Mouse (Mus musculus): Measurements from ENCODE around the gene Hivep3. TPM values are rescaled to one million over a fixed set of nuclear protein-coding genes. Genes with fewer than 3 reads are reported as not detected.

Gene Hivep3
- polyA plus RNA-seq, 1 experiment: 23.1 TPM

GRCm38 (mm10) chr4:119991758-119992157, 258.2 kb downstream of the Hivep3 start:
- DNase-seq: no peak
- 60% methylated on average over 4 of the region's 4 CpGs for WGBS
- H3K4me1 ChIP-seq (ENCODE audit: control insufficient read depth, insufficient read depth, low read length): no peaks in the 10 kb centered on the region
- TF ChIP-seq CTCF (IDR thresholded peaks at IDR 0.05; ENCODE audit: insufficient read depth, low read length) (no peak), POLR2A (IDR thresholded peaks at IDR 0.05; ENCODE audit: borderline replicate concordance, extremely low read depth, low read depth, low read length) (no peak)
- no peak overlapping the region for H3K4me3 ChIP-seq (replicated peaks; ENCODE audit: extremely low read depth, low read depth, low read length)

- TF ChIP-seq CTCF (IDR thresholded peaks at IDR 0.05; ENCODE audit: insufficient read depth, low read length) (no peak), POLR2A (IDR thresholded peaks at IDR 0.05; ENCODE audit: borderline replicate concordance, extremely low read depth, low read depth, low read length) (no peak)
- Histone ChIP-seq H3K4me3 (replicated peaks; ENCODE audit: extremely low read depth, low read depth, low read length) (no peak overlapping the region), H3K4me1 (ENCODE audit: control insufficient read depth, insufficient read depth, low read length) (no peaks in the 10 kb centered on the region)
- WGBS: 96% methylated on average over 1 of the region's 1 CpGs
- no peak for DNase-seq
Observed at GRCm38 (mm10) chr4:119996377-119996776, 262.8 kb downstream of the Hivep3 start.

GRCm38 (mm10) chr4:119997351-119997750, 263.8 kb downstream of the Hivep3 start:
- TF ChIP-seq CTCF (IDR thresholded peaks at IDR 0.05; ENCODE audit: insufficient read depth, low read length): no peak
- no peak for TF ChIP-seq POLR2A (IDR thresholded peaks at IDR 0.05; ENCODE audit: borderline replicate concordance, extremely low read depth, low read depth, low read length)
- Histone ChIP-seq H3K4me3 (replicated peaks; ENCODE audit: extremely low read depth, low read depth, low read length) (no peak overlapping the region), H3K4me1 (ENCODE audit: control insufficient read depth, insufficient read depth, low read length) (no peaks in the 10 kb centered on the region)
- 91% methylated on average over 7 of the region's 7 CpGs for WGBS
- DNase-seq: no peak

GRCm38 (mm10) chr4:119998911-119999310, 265.3 kb downstream of the Hivep3 start:
- Histone ChIP-seq H3K4me1 (ENCODE audit: control insufficient read depth, insufficient read depth, low read length) (no peaks in the 10 kb centered on the region), H3K4me3 (replicated peaks; ENCODE audit: extremely low read depth, low read depth, low read length) (no peak overlapping the region)
- 64% methylated on average over 5 of the region's 5 CpGs for WGBS
- TF ChIP-seq CTCF (IDR thresholded peaks at IDR 0.05; ENCODE audit: insufficient read depth, low read length): no peak
- DNase-seq: no peak

- 79% methylated on average over 7 of the region's 7 CpGs for WGBS
- TF ChIP-seq POLR2A (IDR thresholded peaks at IDR 0.05; ENCODE audit: borderline replicate concordance, extremely low read depth, low read depth, low read length): no peak
- TF ChIP-seq CTCF (IDR thresholded peaks at IDR 0.05; ENCODE audit: insufficient read depth, low read length): no peak
Observed at GRCm38 (mm10) chr4:120000881-120001280, 267.3 kb downstream of the Hivep3 start.

GRCm38 (mm10) chr4:120003006-120003405, 269.4 kb downstream of the Hivep3 start:
- DNase-seq: no peak
- TF ChIP-seq POLR2A (IDR thresholded peaks at IDR 0.05; ENCODE audit: borderline replicate concordance, extremely low read depth, low read depth, low read length) (no peak), CTCF (IDR thresholded peaks at IDR 0.05; ENCODE audit: insufficient read depth, low read length) (peak; percentile 39; the same call in 1 of the 2 replicates)
- WGBS: 53% methylated on average over 3 of the region's 3 CpGs
- Histone ChIP-seq H3K4me1 (ENCODE audit: control insufficient read depth, insufficient read depth, low read length) (no peaks in the 10 kb centered on the region), H3K4me3 (replicated peaks; ENCODE audit: extremely low read depth, low read depth, low read length) (no peak overlapping the region)

More at GRCm38 (mm10) chr4:120000881-120001280, 267.3 kb downstream of the Hivep3 start:
- no peaks in the 10 kb centered on the region for H3K4me1 ChIP-seq (ENCODE audit: control insufficient read depth, insufficient read depth, low read length)
- no peak overlapping the region for H3K4me3 ChIP-seq (replicated peaks; ENCODE audit: extremely low read depth, low read depth, low read length)
- DNase-seq: no peak

- no peak for DNase-seq
- WGBS: 68% methylated on average over 6 of the region's 6 CpGs
- no peak overlapping the region for H3K4me3 ChIP-seq (replicated peaks; ENCODE audit: extremely low read depth, low read depth, low read length)
- TF ChIP-seq POLR2A (IDR thresholded peaks at IDR 0.05; ENCODE audit: borderline replicate concordance, extremely low read depth, low read depth, low read length) (no peak), CTCF (IDR thresholded peaks at IDR 0.05; ENCODE audit: insufficient read depth, low read length) (no peak)
- no peaks in the 10 kb centered on the region for H3K4me1 ChIP-seq (ENCODE audit: control insufficient read depth, insufficient read depth, low read length)
Observed at GRCm38 (mm10) chr4:120006046-120006445, 272.5 kb downstream of the Hivep3 start.

GRCm38 (mm10) chr4:120007889-120008288, 274.3 kb downstream of the Hivep3 start:
- WGBS: 64% methylated on average over 3 of the region's 3 CpGs
- no peak for TF ChIP-seq POLR2A (IDR thresholded peaks at IDR 0.05; ENCODE audit: borderline replicate concordance, extremely low read depth, low read depth, low read length)
- TF ChIP-seq CTCF (IDR thresholded peaks at IDR 0.05; ENCODE audit: insufficient read depth, low read length): no peak
- no peak overlapping the region for H3K4me3 ChIP-seq (replicated peaks; ENCODE audit: extremely low read depth, low read depth, low read length)
- no peak for DNase-seq
- H3K4me1 ChIP-seq (ENCODE audit: control insufficient read depth, insufficient read depth, low read length): no peaks in the 10 kb centered on the region

- Histone ChIP-seq H3K4me1 (ENCODE audit: control insufficient read depth, insufficient read depth, low read length) (no peaks in the 10 kb centered on the region), H3K4me3 (replicated peaks; ENCODE audit: extremely low read depth, low read depth, low read length) (no peak overlapping the region)
- 40% methylated on average over 2 of the region's 2 CpGs for WGBS
- TF ChIP-seq POLR2A (IDR thresholded peaks at IDR 0.05; ENCODE audit: borderline replicate concordance, extremely low read depth, low read depth, low read length) (no peak), CTCF (IDR thresholded peaks at IDR 0.05; ENCODE audit: insufficient read depth, low read length) (no peak)
- DNase-seq: no peak
Observed at GRCm38 (mm10) chr4:120009151-120009550, 275.6 kb downstream of the Hivep3 start.

- no peaks in the 10 kb centered on the region for H3K4me1 ChIP-seq (ENCODE audit: control insufficient read depth, insufficient read depth, low read length)
- no peak overlapping the region for H3K4me3 ChIP-seq (replicated peaks; ENCODE audit: extremely low read depth, low read depth, low read length)
- TF ChIP-seq CTCF (IDR thresholded peaks at IDR 0.05; ENCODE audit: insufficient read depth, low read length) (no peak), POLR2A (IDR thresholded peaks at IDR 0.05; ENCODE audit: borderline replicate concordance, extremely low read depth, low read depth, low read length) (no peak)
- WGBS: 49% methylated on average over 10 of the region's 10 CpGs
- no peak for DNase-seq
Observed at GRCm38 (mm10) chr4:120011788-120012187, 278.2 kb downstream of the Hivep3 start.

All from lung, adult 2 months (tissue).